Mouse (Mus musculus) left cerebral cortex, postnatal 10 days (tissue): ENCODE results near the gene Zbed4. TPM values are rescaled to one million over a fixed set of nuclear protein-coding genes. Genes with fewer than 3 reads are reported as not detected.
"Not testable (repeated sequence)": the region's sequence is repeated elsewhere in the genome, so short reads cannot be mapped to it uniquely, and the experiment has no call there.

ENCODE experiments used
- DNase-seq, 2 experiments: peaks; one replicate each; pipeline ENCODE4 v3.0.0; 2021 to 2022; ENCODE audit warnings: low spot score in 2 of 2, mixed read lengths in 1 of 2; ENCODE audit errors: extremely low spot score in 1 of 2
- intact Hi-C: fragments of 180-260 bp; cut with DNase I; formaldehyde crosslinking; loops from one replicate; pipeline ENCODE4 v1.15.1; 2025
- total RNA-seq, 2 experiments: library from RNA; stranded (reverse); gene quantifications; 2 replicates each; pipeline ENCODE4 v1.2.3; 2021

Zbed4 gene
- total RNA-seq, 2 experiments from 2014 or later: 14.0 to 15.6 TPM

GRCm38 (mm10) chr15:88794729-88795128 lies 43.3 kb downstream of the Zbed4 start:
- intact Hi-C loops, DNase-seq: not testable (repeated sequence)

- intact Hi-C loops: no loop called here
- DNase-seq: no peak
Measured at GRCm38 (mm10) chr15:88799950-88800371, 48.5 kb downstream of the Zbed4 start.

- intact Hi-C loops: no loop called here
- DNase-seq: no peak
Measured at GRCm38 (mm10) chr15:88800921-88801354, 49.5 kb downstream of the Zbed4 start.

- intact Hi-C loops: no loop called here
Measured at GRCm38 (mm10) chr15:88801903-88802302, 50.4 kb downstream of the Zbed4 start.

GRCm38 (mm10) chr15:88802348-88802747 lies 50.9 kb downstream of the Zbed4 start:
- intact Hi-C loops: no loop called here

More at GRCm38 (mm10) chr15:88801903-88802302, 50.4 kb downstream of the Zbed4 start:
- no peak for DNase-seq

GRCm38 (mm10) chr15:88808121-88808520 lies 56.7 kb downstream of the Zbed4 start:
- DNase-seq: no peak
- intact Hi-C loops: no loop called here

More at GRCm38 (mm10) chr15:88802348-88802747, 50.9 kb downstream of the Zbed4 start:
- no peak for DNase-seq

- no peak for DNase-seq
- intact Hi-C loops: no loop called here
Measured at GRCm38 (mm10) chr15:88810369-88810768, 58.9 kb downstream of the Zbed4 start.

- intact Hi-C loops: no loop called here
Measured at GRCm38 (mm10) chr15:88813262-88813661, 61.8 kb downstream of the Zbed4 start.

GRCm38 (mm10) chr15:88813873-88814272 lies 62.4 kb downstream of the Zbed4 start:
- intact Hi-C loops, DNase-seq: not testable (repeated sequence)

More at GRCm38 (mm10) chr15:88813262-88813661, 61.8 kb downstream of the Zbed4 start:
- DNase-seq: no peak

- intact Hi-C loops: no loop called here
- DNase-seq: no peak
Measured at GRCm38 (mm10) chr15:88814411-88815047, 63.1 kb downstream of the Zbed4 start.

GRCm38 (mm10) chr15:88815196-88815700 lies 63.8 kb downstream of the Zbed4 start:
- intact Hi-C loops: no loop called here
- DNase-seq: no peak

GRCm38 (mm10) chr15:88819026-88819905 lies 67.8 kb downstream of the Zbed4 start, which contains the start of the genes Alg12 and Creld2:
Gene Alg12 (minus strand): TSS chr15:88819318.
Gene Creld2 (plus strand): TSS chr15:88819646.
- DNase-seq: peak; percentile 100
- intact Hi-C loops: no loop called here

- intact Hi-C loops: loop anchor here (5.0 kb wide), 1 partner anchor 257 kb away; the partner anchor contains the start of gene Trabd
- DNase-seq: no peak
Measured at GRCm38 (mm10) chr15:88819906-88820303, 68.4 kb downstream of the Zbed4 start.

- intact Hi-C loops: loop anchor here (5.0 kb wide), 1 partner anchor 256 kb away; the partner anchor contains the start of gene Trabd
- no peak for DNase-seq
Measured at GRCm38 (mm10) chr15:88821403-88821802, 69.9 kb downstream of the Zbed4 start.

GRCm38 (mm10) chr15:88822513-88822912 lies 71.1 kb downstream of the Zbed4 start:
- intact Hi-C loops: loop anchor here (5.0 kb wide), 1 partner anchor 255 kb away; the partner anchor contains the start of gene Trabd
- no peak for DNase-seq

GRCm38 (mm10) chr15:88823376-88823775 lies 71.9 kb downstream of the Zbed4 start:
- intact Hi-C loops: loop anchor here (5.0 kb wide), 1 partner anchor 254 kb away; the partner anchor contains the start of gene Trabd

GRCm38 (mm10) chr15:88827466-88827865 lies 76.0 kb downstream of the Zbed4 start:
- intact Hi-C loops: loop anchor here (5.0 kb wide), 1 partner anchor 35 kb away; the partner anchor contains the start of gene Pim3
- DNase-seq: no peak

More at GRCm38 (mm10) chr15:88823376-88823775, 71.9 kb downstream of the Zbed4 start:
- no peak for DNase-seq

GRCm38 (mm10) chr15:88827991-88828799 lies 76.7 kb downstream of the Zbed4 start:
- peak in 1 of 2 experiments; percentile 72 for DNase-seq
- intact Hi-C loops: loop anchor here (1.0 to 5.0 kb wide), 3 partner anchors 34 to 93 kb away; partner anchors contain the start of gene Pim3
